Mouse (Mus musculus) kidney, adult 2 months (tissue): ENCODE results near the gene Tacc3.

ENCODE experiments used
- CTCF ChIP-seq: fragments of 200-500 bp; conservative IDR thresholded peaks from 2 replicates; pipeline ENCODE4 v1.5.1; 2011; ENCODE audit warnings: low read depth, mild to moderate bottlenecking, control low read depth, low read length, moderate library complexity, mixed read lengths; ENCODE audit not compliant: insufficient read depth, insufficient read length
- POLR2A ChIP-seq: fragments of 200-500 bp; IDR thresholded peaks from one replicate; pipeline ENCODE4 v1.6.1; 2011; ENCODE audit warnings: low read depth, low read length, control low read depth

DNA sequence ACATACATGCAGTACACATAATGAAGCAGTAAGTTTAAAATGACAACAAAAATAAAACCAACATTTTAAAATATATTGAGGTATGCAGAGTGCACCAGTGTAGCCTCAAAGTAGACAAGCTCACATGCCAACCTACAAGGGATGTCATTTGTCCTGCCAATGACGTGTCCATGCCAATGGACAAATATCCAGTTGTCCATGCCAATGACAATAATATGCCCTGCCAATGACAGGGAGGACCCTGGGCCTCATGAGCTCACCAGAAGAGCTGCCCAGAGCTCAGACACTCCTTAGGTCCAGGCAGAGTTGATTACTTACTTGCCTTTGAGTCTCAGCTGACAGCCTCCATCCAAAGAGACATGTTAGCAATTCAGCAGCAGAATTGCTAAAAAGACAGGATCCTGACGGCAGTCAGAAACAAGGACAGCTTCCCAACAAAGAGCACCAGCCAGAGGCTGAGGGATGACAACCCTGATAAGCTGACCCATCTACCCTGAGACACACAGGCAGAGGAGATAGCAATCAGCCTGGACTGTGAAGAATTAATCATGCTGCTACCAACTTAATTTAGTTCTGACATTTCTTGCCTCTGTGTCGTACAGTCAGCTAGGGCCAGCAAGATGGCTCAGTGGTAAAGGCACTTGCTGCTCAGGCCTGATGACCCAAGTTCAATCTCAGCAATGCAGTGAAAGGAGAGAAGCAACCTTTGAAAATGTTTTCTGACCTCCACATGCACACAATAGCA, 20.1 kb upstream of the Tacc3 start:
- TF ChIP-seq POLR2A (no peak), CTCF (no peak)
